Mouse (Mus musculus): Measurements from ENCODE around the gene Zkscan4. TPM values are rescaled to one million over a fixed set of nuclear protein-coding genes. Genes with fewer than 3 reads are reported as not detected.

Zkscan4 gene
- total RNA-seq, 4 experiments from 2014 or later: 1.0 to 1.5 (median 1.1) TPM

GRCm38 (mm10) chr13:21506221-21506649 lies 27.5 kb downstream of the Zkscan4 start:
- DNase-seq (ENCODE audit: low spot score): peak; percentile 81

GRCm38 (mm10) chr13:21530136-21530535 lies 51.4 kb downstream of the Zkscan4 start:
- DNase-seq (ENCODE audit: low spot score): no peak

DNA sequence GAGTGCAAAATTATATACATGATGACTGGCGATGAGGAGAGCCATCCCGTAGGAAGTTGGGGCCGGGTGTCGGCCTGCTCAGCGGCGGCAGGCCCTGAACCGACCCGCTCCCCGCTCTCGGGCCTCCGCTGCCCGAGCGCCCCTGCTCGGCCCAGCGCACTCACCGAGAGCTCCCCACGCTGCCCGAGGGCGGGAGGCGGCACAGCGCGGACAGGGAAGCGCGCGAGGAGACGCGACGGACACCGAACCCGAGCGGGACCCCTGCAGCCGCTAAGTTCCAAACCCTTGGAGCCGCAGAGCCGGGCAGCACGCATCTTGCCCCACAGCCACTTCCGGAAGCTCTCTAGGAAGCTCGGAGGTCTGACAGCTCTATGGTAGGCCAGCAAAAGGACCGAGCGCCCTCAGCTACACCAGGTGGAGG lies 52.1 kb downstream of the Zkscan4 start, which contains the start of gene Zkscan8:
TSS of gene Zkscan8 (minus strand) at position 340 of the 421 bp plus-strand sequence.
- DNase-seq (ENCODE audit: low spot score): peak; percentile 91

Small RNA genes within 50 kb of the gene (microRNA-seq; reads per million reads assigned to microRNA genes)
- gene Mir1896: not detected

Other genes starting within 250 kb of the Zkscan4 start
- not detected for gene Gpx5, start 186.2 kb upstream of the Zkscan4 start, total RNA-seq (2022)
- not detected for gene Gpx6, start 166.8 kb upstream of the Zkscan4 start, total RNA-seq (2022)
- gene Olfr1367, start 132.0 kb upstream of the Zkscan4 start, total RNA-seq (2022): not detected
- gene Zscan12, start 116.1 kb upstream of the Zkscan4 start, total RNA-seq (2022): 1 to 10 TPM; 4.5 to 6.0 (median 5.0) TPM
- 10 to 100 TPM; 24.4 to 26.7 (median 26.1) TPM for gene Zkscan3, start 76.2 kb upstream of the Zkscan4 start, total RNA-seq (2022)
- gene Pgbd1, start 37.8 kb upstream of the Zkscan4 start, total RNA-seq (2022): under 1 TPM; 0.30 to 0.50 (median 0.35) TPM
- gene Zscan26, start 25.2 kb upstream of the Zkscan4 start, total RNA-seq (2022): 10 to 100 TPM; 20.5 to 25.0 (median 21.7) TPM
- gene Nkapl, start 10.4 kb upstream of the Zkscan4 start, total RNA-seq (2022): 1 to 10 TPM in 1 of 4 experiments, under 1 TPM in 3; 0.17 to 1.1 (median 0.41) TPM
- gene Gm10065, start 534 bp downstream of the Zkscan4 start, total RNA-seq (2022): not detected
- gene AK157302, start 16.3 kb downstream of the Zkscan4 start, total RNA-seq (2022): 10 to 100 TPM; 24.1 to 26.8 (median 25.8) TPM
- gene Gm11273, start 22.5 kb downstream of the Zkscan4 start, total RNA-seq (2022): 100 to 1,000 TPM; 207 to 244 (median 213) TPM
- 10 to 100 TPM; 10.5 to 13.0 (median 10.8) TPM for gene Zkscan8, start 52.2 kb downstream of the Zkscan4 start, total RNA-seq (2022)
- not detected for gene Olfr1366, start 63.9 kb downstream of the Zkscan4 start, total RNA-seq (2022)
- not detected for gene Olfr1535, start 81.0 kb downstream of the Zkscan4 start, total RNA-seq (2022)
- not detected for gene Olfr1364, start 102.9 kb downstream of the Zkscan4 start, total RNA-seq (2022)
- gene Olfr1362, start 135.1 kb downstream of the Zkscan4 start, total RNA-seq (2022): not detected
- not detected for gene Olfr11, start 163.6 kb downstream of the Zkscan4 start, total RNA-seq (2022)
- gene Olfr1361, start 184.5 kb downstream of the Zkscan4 start, total RNA-seq (2022): not detected
- not detected for gene Olfr1360, start 198.5 kb downstream of the Zkscan4 start, total RNA-seq (2022)
- gene Olfr1359, start 219.2 kb downstream of the Zkscan4 start, total RNA-seq (2022): not detected
- 10 to 100 TPM in 1 of 4 experiments, 1 to 10 TPM in 3; 5.4 to 11.8 (median 8.0) TPM for gene Hist1h2bl, start 237.2 kb downstream of the Zkscan4 start, total RNA-seq (2022)
- gene Hist1h2ai, start 237.5 kb downstream of the Zkscan4 start, total RNA-seq (2022): 10 to 100 TPM in 2 of 4 experiments, 1 to 10 TPM in 1, not detected in 1; 1.1 to 17.1 (median 12.1) TPM
- gene Hist1h3h, start 238.8 kb downstream of the Zkscan4 start, total RNA-seq (2022): 10 to 100 TPM in 2 of 4 experiments, 1 to 10 TPM in 2; 5.0 to 19.2 (median 10.1) TPM
- gene Hist1h2bm, start 243.1 kb downstream of the Zkscan4 start, total RNA-seq (2022): 1 to 10 TPM in 2 of 4 experiments, under 1 TPM in 1, not detected in 1; 0.94 to 3.0 (median 1.8) TPM

All from heart, adult 8-10 months (tissue).